Mouse (Mus musculus) regulatory T cell (primary cell): ENCODE results near the gene Zfp825.
"Not testable (repeated sequence)": the region's sequence is repeated elsewhere in the genome, so short reads cannot be mapped to it uniquely, and the experiment has no call there.

Source experiments
- in situ Hi-C: fragments of 300-600 bp; cut with MboI, MseI; formaldehyde crosslinking; loops from one replicate; pipeline ENCODE4 v1.15.1; 2025; ENCODE audit warnings: high pct_unique_total_duplicates

Gene Zfp825

GRCm38 (mm10) chr13:74493911-74494679 lies at the start of gene Zfp825:
TSS of gene Zfp825 (minus strand) at chr13:74493992.
- in situ Hi-C loops = no loop called here

- in situ Hi-C loops = loop anchor here (10.0 kb wide), 1 partner anchor 191 kb away; no protein-coding TSS in a partner anchor
These were observed 41.6 kb upstream of the Zfp825 start for GRCm38 (mm10) chr13:74535418-74535817.

GRCm38 (mm10) chr13:74534864-74535263 lies 41.1 kb upstream of the Zfp825 start:
- in situ Hi-C loops = loop anchor here (10.0 kb wide), 1 partner anchor 190 kb away; no protein-coding TSS in a partner anchor

- in situ Hi-C loops = loop anchor here (10.0 kb wide), 1 partner anchor 189 kb away; no protein-coding TSS in a partner anchor
These were observed 40.3 kb upstream of the Zfp825 start for GRCm38 (mm10) chr13:74534096-74534495.

- in situ Hi-C loops = loop anchor here (10.0 kb wide), 1 partner anchor 186 kb away; no protein-coding TSS in a partner anchor
These were observed 37.5 kb upstream of the Zfp825 start for GRCm38 (mm10) chr13:74531251-74531650.

- in situ Hi-C loops = not testable (repeated sequence)
These were observed 35.6 kb upstream of the Zfp825 start for GRCm38 (mm10) chr13:74529372-74529715.

- in situ Hi-C loops = not testable (repeated sequence)
These were observed 35.0 kb upstream of the Zfp825 start for GRCm38 (mm10) chr13:74528519-74529371.

GRCm38 (mm10) chr13:74522481-74523237 lies 28.9 kb upstream of the Zfp825 start:
- in situ Hi-C loops = no loop called here

GRCm38 (mm10) chr13:74522141-74522480 lies 28.3 kb upstream of the Zfp825 start:
- in situ Hi-C loops = not testable (repeated sequence)

GRCm38 (mm10) chr13:74507981-74508380 lies 14.2 kb upstream of the Zfp825 start:
- in situ Hi-C loops = not testable (repeated sequence)

- in situ Hi-C loops = not testable (repeated sequence)
These were observed 9.1 kb upstream of the Zfp825 start for GRCm38 (mm10) chr13:74502851-74503250.

- in situ Hi-C loops = not testable (repeated sequence)
These were observed 5.9 kb upstream of the Zfp825 start for GRCm38 (mm10) chr13:74499696-74500095.

GRCm38 (mm10) chr13:74484326-74484725 lies 9.5 kb downstream of the Zfp825 start:
- in situ Hi-C loops = loop anchor here (5.0 kb wide), 1 partner anchor 98 kb away; no protein-coding TSS in a partner anchor

GRCm38 (mm10) chr13:74471468-74471867 lies 22.3 kb downstream of the Zfp825 start:
- in situ Hi-C loops = not testable (repeated sequence)

GRCm38 (mm10) chr13:74462699-74463385 lies 30.9 kb downstream of the Zfp825 start:
- in situ Hi-C loops = no loop called here

- in situ Hi-C loops = not testable (repeated sequence)
These were observed 31.5 kb downstream of the Zfp825 start for GRCm38 (mm10) chr13:74462318-74462698.

- in situ Hi-C loops = no loop called here
These were observed 53.9 kb downstream of the Zfp825 start for GRCm38 (mm10) chr13:74439895-74440294.
